Mouse (Mus musculus) megakaryocyte progenitor cell, adult 5-6 weeks (primary cell): ENCODE measurements around the gene Opalin. TPM values are rescaled to one million over a fixed set of nuclear protein-coding genes. Genes with fewer than 3 reads are reported as not detected.

Experiments used
- ATAC-seq: replicated peaks from 2 replicates; pipeline ENCODE4 v1.8.0; 2016; ENCODE audit warnings: mild to moderate bottlenecking, moderate TSS enrichment, inconsistent platforms; ENCODE audit not compliant: poor library complexity
- total RNA-seq, 2 experiments: library from RNA; stranded (forward) in 1 of 2; stranded (reverse) in 1 of 2; fragments of 157-497, 149-512 nt in 1 of 2; fragments of 200-1000 nt in 1 of 2; gene quantifications; 2 replicates each; pipeline versions ENCODE4 v1.2.3 to v1.2.4; 2015 to 2017

Gene Opalin
- total RNA-seq, 2 experiments from 2014 or later = not detected

GRCm38 (mm10) chr19:41081589-41081988, 4.7 kb upstream of the Opalin start:
- ATAC-seq = no peak

DNA sequence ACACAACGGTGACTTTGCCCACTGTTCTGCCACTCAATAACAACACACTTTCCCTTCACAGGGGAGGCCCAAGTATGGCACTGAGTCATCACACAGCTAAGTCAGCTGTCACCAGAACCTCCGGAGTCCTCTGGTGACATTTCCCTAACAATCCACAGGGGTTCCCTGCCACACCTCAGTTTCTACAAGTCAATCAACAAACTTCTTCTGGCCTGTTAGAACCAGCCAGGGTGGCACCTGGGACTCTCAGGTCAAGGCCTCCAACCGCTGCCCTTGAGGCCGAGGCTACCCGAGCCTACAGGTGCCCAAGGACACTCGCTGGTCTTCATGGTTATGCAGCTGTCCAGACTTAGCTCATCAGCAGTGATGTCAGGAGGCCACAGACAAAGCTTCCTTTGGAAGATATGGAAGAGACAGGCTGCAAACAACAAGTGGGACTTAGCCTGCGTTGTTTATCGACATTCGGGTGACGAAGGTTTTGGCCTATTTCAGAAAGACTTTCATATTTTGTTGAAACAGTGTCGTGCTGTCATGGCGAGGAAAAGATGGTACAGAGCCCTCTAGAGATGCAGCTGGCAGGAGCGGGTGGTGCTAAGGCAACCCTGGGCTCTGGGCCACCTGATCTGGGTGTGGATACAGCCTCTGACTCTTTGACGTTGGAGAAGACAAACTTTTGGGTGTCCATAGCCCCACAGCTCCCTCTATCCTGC, 3.0 kb downstream of the Opalin start:
- ATAC-seq = no peak

- ATAC-seq = peak; percentile 100
These were observed 5.4 kb downstream of the Opalin start for GRCm38 (mm10) chr19:41071500-41071899.

DNA sequence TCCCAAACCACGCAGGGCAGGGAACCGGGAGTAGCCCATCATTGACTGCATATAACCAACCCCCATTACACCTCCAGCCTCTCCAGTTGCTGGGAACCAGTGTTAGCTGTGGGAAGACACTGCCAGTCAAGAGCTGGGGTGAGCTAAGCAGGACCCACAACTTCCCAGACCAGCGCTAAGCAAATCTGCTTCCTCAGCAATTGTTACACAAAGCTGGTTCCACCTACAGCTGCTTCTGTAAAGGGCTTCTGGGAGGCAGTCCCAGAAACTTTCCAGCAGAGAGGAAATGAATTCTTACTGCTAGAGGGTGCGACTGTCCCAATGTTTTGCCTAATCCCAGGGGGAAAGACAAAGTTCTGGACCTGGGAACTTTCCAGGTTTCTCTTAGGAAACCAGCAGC, 22.2 kb downstream of the Opalin start:
- no peak for ATAC-seq

- peak; percentile 90 for ATAC-seq
These were observed 23.4 kb downstream of the Opalin start for GRCm38 (mm10) chr19:41053530-41053929.

- ATAC-seq = no peak
These were observed 24.7 kb downstream of the Opalin start for GRCm38 (mm10) chr19:41052247-41052646.

DNA sequence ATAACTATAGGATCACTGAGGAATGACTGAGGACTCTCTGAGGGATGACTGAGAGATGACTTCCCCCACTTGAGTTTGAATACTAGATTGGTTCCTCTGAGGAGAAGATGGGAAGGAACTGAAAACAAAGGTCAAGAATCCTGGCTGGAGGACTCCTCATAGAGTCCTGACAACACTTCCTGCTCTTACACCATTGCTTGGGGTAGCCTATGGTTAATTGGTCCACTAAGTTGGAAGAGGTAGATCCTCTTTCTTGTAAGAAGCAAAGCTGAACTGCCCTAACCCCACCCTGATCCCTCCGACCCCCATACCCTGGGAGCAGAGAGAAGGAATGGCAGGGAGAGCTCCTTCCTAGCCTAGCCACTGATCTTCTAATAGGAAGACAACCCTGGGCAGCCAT, 25.2 kb downstream of the Opalin start:
- ATAC-seq = peak; percentile 66

DNA sequence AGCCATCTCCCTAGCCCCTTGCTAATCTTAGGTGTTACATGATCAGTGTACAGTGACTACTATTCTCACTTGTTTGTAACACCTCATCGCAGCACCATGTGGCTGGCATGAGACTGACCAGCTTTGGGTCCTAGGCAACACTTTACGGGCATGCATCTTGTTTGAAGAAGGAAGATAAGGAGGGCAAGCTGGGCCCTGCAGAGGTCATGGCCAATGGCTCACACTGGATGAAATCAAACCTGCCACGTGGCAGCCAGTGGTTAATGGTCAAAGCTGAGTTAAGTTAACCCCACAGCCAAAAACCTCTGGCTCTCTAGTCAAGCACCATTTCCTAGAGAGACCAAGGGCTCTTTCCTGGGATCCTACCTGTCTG, 28.7 kb downstream of the Opalin start:
- no peak for ATAC-seq

- ATAC-seq = no peak
These were observed 29.3 kb downstream of the Opalin start for GRCm38 (mm10) chr19:41047437-41048186.

DNA sequence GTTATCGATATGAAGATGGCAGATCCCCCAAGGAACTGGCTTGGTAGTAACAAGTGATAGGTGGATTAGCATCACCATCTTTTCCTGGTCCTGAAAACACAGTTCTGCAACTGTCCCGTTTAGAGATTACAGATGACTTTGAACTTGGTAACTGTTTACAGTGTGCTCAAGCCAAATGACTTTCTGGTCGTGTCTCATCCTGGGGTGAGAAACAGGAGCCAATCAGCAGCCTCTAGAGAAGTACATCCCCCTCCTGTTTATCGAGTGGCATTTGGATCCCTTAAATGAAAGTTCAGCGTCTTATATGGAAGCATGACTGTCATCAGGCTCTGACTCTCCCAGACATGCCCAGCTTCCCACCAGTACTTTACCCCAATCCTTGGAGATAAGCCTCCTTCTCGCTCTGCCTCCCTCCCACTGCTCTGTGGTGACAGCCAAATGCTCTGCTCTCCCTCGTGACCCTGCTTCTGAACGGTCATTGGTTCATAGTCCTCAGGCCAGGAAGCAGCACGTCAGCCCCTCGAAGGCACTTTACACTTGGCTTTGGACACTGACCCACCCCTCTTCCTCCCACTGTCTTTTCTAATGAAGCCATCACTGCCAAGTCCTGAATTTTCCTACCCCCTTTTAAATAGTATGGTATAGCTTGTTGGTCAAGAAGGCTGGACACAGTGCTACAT, 31.7 kb downstream of the Opalin start:
- ATAC-seq = no peak

GRCm38 (mm10) chr19:41039110-41039509, 37.8 kb downstream of the Opalin start:
- ATAC-seq = peak; percentile 88

GRCm38 (mm10) chr19:41035809-41036551, 40.9 kb downstream of the Opalin start:
- ATAC-seq = 0 out of 2 replicates have a peak, but pooled peaks have one; percentile 29

GRCm38 (mm10) chr19:41031869-41032268, 45.0 kb downstream of the Opalin start:
- ATAC-seq = no peak

GRCm38 (mm10) chr19:41031009-41031408, 45.9 kb downstream of the Opalin start:
- ATAC-seq = peak; percentile 84

- no peak for ATAC-seq
These were observed 46.8 kb downstream of the Opalin start for GRCm38 (mm10) chr19:41030161-41030560.

DNA sequence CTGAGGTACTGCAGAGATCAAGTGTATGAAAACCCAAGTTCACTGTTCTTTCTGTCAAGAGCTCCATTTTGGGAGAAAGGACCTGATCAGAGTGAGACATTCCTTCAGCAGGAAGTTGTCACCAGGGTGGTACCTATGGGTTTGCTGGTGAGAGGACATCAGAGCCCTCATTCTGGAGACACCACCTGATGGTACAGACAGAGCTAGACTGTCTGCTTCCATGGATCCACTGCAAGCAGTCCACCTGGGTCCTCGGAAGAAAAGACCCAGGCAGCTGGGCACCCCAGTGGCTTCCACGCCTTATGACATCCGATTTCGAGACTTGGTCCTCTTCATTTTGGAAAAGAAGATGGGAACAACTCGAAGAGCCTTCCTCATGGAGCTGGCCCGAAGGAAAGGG, 47.7 kb downstream of the Opalin start, which contains the start of gene Dntt:
Gene Dntt, plus strand, starts transcription at position 57 of the 400 bp plus-strand sequence.
- ATAC-seq = no peak

- ATAC-seq = no peak
These were observed 49.3 kb downstream of the Opalin start for GRCm38 (mm10) chr19:41027601-41028000.

GRCm38 (mm10) chr19:41027024-41027423, 49.9 kb downstream of the Opalin start:
- no peak for ATAC-seq

DNA sequence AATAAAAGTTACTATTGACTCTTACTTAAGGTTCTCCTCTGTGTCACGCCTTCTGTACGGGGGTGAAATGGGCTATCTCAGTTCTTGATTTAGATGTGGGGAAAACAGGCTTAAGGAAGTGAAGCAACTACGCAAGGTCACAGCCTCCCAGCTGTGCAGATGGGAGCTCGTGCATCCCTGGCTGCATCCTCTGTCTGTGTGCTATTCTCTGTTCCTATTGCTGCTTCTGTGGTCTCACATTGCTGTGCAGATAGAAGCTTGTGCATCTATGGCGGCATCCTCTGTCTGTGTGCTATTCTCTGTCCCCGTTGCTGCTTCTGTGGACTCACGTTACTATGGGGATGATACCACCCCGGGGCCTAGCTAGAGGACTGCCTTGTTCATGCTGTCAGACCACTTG, 50.4 kb downstream of the Opalin start:
- peak; percentile 48 for ATAC-seq

GRCm38 (mm10) chr19:41022244-41022643, 54.7 kb downstream of the Opalin start:
- peak; percentile 70 for ATAC-seq

DNA sequence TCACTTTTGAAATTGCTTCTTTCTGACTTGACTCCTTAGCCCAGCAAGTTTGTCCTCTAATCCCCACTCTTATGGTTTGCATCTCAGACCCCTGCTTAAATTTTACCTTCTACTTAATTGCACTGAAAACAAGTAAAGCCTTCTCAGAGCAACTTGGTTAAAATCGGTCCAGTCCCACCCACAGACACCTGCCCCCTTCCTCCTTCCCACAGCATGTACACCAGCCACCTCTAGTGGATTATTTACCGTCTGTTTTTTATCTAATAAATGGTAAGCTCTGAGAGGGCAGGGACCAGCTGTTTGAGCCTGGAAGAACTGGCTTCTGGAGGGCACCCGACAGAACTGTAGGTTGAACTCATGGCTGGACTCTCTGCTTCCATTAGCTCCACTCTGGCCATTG, 56.4 kb downstream of the Opalin start:
- no peak for ATAC-seq
